Mouse (Mus musculus): ENCODE measurements around the gene Lpar3.
A peak's percentile ranks its signal among the peaks of the same experiment; 100 is the strongest.

Gene Lpar3

DNA sequence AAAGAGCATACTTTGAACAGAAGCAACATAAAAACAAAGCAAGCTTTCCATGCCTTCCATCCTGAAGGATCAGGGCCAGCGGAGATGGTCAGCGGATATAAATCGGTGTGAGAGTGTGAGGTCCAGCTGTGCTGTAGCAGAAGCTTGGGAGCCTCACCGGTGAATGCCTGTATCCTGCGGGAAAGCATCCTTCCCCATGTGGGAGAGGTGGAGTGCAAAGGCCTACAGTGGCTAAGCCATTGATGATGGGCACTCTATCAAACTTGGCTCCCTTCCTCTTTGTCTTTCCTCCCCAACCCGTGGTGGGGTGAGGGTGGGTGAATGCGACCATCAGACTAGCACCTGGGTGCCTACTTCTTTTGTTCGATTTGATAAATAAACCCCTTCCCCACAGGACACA, 88.8 kb downstream of the Lpar3 start:
- no peak for DNase-seq (ENCODE audit: low spot score in 2 of 2)

DNA sequence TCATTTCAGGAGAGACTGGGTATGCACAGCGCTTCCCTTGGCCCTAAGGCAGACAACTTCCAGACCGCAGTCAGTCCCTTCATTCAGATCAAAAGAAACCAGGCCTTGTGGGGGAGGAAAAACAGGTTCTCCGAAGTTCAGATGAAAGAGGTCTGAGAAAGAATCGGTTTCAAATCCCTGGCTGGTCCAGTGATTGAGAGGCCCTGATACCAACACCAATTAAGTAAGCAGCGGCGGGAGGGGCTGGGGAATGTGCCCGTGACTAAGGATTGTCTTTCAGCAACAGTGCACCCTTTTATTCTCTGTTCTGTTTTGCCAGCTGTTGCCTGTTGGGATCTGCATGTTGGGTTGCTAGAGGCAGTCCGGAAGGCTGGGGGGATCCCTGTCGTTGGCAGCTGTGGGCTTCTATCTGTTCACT, 90.4 kb downstream of the Lpar3 start:
- DNase-seq (ENCODE audit: low spot score in 2 of 2): no peak

DNA sequence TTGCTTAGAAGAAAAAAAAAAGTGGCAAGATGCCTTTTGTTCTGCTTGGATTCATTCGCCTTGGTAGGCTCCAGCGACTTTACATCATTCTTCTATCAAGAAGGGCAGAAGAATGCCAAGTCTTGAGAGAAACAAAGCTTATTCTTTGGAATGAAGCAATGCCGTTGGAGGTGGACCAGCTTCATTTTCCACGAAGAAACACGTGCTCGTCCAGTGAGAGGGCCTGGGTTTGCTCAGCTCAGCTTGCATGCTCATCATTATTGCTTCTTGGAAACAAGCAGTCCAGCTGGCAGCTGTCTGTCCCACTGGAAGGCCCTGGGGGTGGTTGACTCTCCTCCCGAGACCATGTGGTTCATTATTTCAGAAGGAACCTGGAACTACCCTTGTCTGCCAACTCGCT, 94.7 kb downstream of the Lpar3 start:
- DNase-seq (ENCODE audit: low spot score in 2 of 2): no peak

DNA sequence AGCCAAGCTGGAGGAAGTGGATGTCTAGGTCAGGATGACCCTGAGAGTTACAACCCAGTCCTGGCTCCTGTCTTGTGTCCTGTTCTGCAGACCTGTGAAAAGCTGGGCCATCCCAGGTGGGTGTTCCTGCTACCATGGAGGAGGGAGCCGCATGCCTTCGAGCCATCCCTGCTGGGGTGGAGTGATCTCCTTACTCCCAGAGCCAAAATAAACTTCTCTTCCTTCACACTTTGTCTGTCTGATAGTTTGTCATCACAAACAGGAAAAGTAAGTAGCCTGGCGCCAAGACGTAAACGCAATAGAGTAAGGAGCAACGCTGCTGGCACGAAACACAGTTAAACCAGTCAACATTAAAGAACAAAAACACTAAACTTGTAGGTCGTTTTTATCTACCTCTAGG, 95.5 kb downstream of the Lpar3 start:
- no peak for DNase-seq (ENCODE audit: low spot score in 2 of 2)

DNA sequence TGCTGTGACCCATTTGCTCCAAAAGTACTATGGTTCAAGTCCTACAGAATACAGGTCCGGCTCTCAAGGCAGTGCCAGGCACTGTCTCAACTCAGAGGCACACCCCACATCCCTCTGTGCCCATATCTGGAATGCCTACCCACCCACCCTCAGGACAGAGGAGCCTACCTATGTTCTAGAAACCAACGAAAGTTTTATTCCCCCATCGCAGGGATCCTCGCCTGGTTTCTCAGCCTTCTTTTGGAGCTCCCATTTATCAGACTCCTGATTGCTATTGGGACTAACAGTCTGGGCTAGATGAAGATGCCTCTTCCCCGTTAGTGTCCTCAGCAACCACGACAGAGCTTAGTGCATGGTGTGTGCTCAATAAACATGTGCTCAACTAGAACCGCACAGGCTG, 96.6 kb downstream of the Lpar3 start:
- no peak for DNase-seq (ENCODE audit: low spot score in 2 of 2)

DNA sequence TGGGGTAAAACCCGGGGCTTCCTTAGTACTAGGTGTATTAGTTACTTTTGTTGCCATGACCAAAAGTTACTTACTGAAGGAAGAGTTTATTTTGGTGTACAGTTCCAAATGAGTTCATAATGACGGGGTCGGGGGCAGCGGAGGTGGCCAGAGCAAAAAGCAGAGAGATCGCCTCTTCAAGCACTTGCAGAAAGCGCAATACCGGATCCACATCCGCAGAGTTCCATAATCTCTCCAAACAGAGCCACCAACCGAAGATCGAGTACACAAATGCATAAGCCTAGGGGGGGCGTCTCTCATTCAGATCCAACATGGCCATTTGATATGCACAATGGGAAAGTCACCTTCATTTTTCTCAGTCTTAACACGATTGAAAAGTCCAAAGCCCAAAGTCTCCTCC, 97.1 kb downstream of the Lpar3 start:
- DNase-seq (ENCODE audit: low spot score in 2 of 2): no peak

DNA sequence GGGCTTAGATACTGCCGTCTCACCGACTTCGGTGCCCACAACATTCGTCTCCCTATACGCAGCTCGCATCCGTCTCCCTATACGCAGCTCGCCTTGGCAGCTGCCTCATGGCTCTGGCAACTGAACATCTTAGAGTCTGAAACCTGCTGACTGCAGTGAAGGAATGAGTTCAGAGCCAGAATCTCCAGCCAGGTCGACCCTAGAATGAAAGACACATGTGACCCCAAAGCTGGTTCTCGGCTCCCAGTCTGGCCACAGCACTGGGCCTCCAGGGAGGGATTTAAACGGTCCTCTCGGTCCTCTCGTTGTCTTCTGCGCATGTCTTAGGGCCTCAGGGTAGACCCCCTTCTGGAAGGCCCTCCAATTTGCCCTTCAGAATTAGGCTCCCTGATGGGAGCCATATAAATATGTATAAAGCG, 97.8 kb downstream of the Lpar3 start:
- no peak for DNase-seq (ENCODE audit: low spot score in 2 of 2)

DNA sequence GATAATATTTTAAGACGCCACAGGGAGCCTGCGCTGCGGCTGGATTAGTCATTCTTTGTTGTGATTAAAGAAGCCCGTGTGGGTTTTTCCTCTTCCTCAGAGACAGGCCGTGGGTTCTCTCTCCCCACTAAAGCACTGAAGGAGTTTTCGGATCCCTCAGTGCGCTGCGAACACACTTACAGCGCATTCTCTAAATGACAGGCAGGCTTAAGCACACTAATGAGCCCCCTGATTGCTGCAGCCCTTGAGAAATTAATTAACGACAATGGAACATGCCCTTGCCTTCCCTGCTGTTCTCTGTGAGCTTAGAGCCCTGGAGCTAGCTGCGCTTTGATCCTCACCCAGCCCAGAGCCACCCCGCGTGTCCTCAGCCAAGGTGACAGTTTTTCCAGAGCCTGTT, 98.2 kb downstream of the Lpar3 start:
- peak; percentile 40 to 45 for DNase-seq (ENCODE audit: low spot score in 2 of 2)

DNA sequence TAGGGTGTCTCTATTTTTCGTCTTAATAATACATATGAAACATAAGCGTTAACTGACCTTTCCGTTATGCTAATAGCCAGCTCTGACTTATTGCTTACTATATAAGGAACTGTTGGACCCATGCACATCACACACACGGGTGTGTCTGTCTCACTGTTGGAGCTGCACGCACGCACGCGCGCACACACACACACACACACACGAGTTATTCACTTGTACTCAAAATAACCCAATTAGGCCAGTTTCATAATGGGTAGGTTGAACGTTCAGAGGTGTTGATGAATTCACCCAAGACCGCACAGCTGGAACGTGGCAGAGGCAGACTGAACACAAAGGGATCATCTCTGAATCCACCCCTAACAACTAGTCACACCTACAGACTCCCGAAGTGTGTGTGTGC, 98.7 kb downstream of the Lpar3 start:
- DNase-seq (ENCODE audit: low spot score in 2 of 2): no peak

DNA sequence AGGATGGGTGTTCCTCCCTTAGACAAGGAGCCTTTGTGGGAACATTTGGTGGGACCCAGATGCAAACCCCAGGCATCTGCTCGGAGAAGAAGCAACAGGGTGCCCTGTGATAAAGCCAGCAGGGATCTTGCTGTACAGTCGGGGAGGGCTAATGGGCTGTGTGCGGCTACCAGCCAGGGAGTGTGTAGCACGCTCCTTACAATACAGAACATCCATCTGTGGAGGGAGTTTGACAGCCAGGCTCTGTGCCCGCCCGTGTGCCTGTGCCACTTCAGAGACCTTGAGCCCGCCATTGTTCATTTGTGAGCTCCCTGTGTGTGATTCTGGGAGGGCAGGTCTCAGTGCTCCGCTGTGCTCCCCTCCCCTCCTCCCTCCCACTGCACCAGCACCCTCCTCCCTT, 104.2 kb downstream of the Lpar3 start:
- no peak for DNase-seq (ENCODE audit: low spot score in 2 of 2)

DNA sequence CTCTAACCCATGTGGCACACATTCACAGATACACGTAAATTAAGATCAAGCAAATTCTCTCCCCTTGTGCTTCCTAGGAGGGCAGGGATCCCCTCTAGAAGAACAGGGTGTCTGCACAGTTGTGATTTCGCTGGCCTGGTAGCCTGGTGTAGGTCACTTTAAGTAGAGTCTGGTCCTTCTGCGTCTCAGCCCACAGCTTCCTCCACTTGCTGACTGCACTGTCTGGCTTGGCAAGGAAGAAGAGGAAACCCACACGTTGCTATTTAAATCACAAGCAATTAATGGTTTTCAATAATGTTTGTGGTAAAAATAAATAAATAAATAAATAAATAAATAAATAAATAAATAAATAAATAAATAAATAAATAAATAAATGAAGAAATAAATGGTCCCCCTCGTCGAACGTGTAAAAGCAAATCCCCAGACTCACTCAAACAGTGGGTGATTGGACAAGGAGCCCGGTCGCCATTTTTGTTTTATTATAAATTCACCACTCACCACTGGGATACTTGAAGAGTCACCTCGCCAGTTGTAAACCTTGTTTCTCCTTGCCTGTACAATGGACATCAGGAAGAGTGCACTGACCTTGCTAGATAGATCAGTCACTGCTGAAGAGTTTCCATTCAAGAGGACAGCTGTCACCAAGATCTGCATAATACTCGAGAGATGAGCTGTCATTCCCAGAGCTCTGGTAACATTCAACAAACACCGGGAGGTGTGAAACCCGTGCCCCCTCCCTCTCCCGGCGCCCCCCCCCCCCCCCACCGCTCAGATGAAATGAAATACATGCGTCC, 106.2 kb downstream of the Lpar3 start:
- DNase-seq (ENCODE audit: low spot score in 2 of 2): no peak

DNA sequence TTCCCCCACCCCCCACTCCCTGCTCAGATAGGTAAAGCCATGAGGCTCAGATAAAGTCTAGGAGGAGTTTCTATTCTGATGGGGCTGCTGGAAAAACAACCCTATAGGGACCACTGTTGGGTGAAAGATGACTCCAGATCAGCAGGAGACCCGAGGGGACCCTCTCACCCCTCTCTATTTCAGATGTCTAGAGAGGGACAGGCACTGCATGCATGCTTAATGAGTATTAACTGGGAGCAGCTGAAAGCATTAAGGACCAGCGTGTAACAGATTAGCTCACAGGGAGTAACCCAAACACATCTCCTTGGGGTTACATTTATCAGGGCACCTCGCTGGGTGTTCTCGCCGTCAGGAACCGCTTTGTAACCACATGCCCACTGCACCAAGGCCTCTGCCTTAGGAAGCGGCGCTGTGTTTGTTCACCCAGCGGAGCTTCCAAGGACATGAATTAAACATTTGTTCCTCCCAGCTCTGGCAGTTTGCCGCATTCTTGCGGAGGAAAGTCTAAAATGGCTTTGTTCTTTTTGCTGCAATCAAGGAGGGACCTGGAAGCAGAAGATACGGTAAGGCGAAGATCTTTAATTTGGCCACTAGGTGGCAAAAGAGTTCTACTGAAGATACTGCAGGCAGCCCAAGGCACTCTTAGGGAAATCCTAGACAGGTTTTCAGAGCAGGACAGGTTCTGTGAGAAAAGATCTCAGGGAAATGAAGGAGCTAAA, 106.9 kb downstream of the Lpar3 start:
- peak; percentile 83 for DNase-seq (ENCODE audit: low spot score in 2 of 2)

DNA sequence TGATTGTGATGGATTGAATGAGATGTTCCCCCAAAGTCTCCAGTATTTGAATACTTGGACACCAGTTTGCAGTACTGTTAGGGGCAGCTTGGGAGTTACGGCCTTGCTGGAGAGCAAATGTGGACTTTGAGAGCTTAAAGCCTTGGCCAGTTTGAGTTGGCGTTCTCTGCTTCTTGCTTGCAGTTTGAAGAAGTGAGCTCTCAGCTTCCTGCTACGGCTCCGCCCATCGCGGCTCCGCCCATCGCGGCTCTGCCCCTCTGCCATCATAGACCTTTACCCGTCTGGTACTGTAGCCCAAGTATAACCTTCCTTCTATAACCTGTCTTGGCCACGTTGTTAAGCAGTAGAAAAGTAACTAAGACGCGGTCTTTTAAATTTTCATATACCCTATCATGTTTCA, 108.0 kb downstream of the Lpar3 start:
- no peak for DNase-seq (ENCODE audit: low spot score in 2 of 2)

DNA sequence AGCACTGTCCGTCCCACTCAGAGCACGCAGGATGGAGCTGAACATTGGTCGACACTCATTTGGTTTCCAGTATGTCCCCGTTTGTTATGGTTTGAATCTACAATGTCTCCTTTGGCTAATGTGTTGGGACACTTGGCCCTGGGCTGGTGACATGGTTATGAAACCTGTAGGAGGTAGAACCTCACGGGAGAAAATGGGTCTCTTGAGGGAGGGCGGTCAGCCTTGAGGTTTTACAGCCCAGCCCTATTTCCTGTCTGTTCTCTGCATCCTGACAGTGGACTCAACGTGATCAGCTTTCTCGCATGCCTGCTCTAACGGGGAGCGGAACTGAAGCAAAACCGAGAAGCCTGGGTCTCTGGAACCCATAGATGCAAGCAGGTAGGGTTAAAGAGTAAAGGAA, 111.1 kb downstream of the Lpar3 start:
- no peak for DNase-seq (ENCODE audit: low spot score in 2 of 2)

DNA sequence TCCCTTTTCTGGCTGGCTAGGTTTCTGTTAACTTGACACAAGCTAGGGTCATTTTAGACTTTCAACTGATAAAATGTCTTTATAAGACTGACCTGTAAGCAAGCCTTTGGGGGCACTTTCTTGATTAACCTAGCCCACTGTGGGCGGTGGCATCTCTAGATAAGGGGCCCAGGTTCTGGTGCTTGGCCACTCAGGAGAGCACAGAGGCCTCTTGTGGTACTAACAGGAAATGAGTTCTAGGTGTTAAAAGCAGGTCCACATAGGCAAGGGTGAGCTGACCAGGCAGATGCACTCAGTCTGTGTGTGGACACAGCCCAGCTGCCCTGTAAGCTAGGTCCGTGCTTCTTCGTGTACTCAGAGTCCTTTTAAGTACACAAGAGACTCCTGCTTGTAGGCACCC, 112.5 kb downstream of the Lpar3 start:
- no peak for DNase-seq (ENCODE audit: low spot score in 2 of 2)

DNA sequence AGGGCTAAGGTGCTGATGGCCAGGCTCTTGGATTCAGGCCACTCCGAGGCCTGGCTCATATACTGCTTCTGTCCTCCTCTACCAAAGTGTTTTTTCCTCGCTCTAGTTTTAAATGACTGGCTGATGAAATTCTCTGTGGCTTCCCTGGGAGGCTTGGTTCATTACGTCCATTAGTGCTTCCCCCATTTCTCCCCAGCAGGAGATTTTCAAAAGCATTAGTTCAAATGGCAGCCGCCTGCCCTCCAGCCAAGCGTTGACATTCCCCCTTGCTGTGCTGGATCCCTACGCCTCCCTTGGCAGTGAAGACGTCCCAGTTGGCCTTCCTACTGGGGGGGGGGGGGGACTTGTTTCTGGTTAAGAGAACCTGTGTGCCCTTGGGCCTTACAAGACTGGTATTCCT, 113.3 kb downstream of the Lpar3 start:
- no peak for DNase-seq (ENCODE audit: low spot score in 2 of 2)
